Mouse (Mus musculus): ENCODE measurements around the gene Rgs7bp. TPM values are rescaled to one million over a fixed set of nuclear protein-coding genes. Genes with fewer than 3 reads are reported as not detected.

Rgs7bp gene
- polyA plus RNA-seq, 1 experiment from 2014 or later = 1.6 TPM

- no peak overlapping the region for H3K27ac ChIP-seq (ENCODE audit: low read depth, low read length)
- H3K9me3 ChIP-seq (ENCODE audit: control insufficient read depth, low read length) = no peaks in the 10 kb centered on the region
- no peak overlapping the region; the same call in 1 of the 2 replicates for H3K4me2 ChIP-seq (replicated peaks; ENCODE audit: low read depth, low read length)
- H3K9ac ChIP-seq (ENCODE audit: low read depth, low read length) = no peak overlapping the region
- no peaks in the 10 kb centered on the region; the same call in 1 of the 2 replicates for H3K4me1 ChIP-seq (replicated peaks; ENCODE audit: control insufficient read depth, insufficient read depth, low read length)
- H3K27me3 ChIP-seq (ENCODE audit: control insufficient read depth, insufficient read depth, low read length) = no peaks in the 10 kb centered on the region; the same call in 1 of the 2 replicates
- ATAC-seq (ENCODE audit: low FRiP score) (no peak), DNase-seq (ENCODE audit: low spot score) (peak; percentile 30)
- whole genome bisulfite sequencing = 23% methylated on average over 5 of the region's 5 CpGs
- peak overlapping the region; percentile 70; the same call in 1 of the 2 replicates for H3K4me3 ChIP-seq (ENCODE audit: low read depth, low read length)
- H3K36me3 ChIP-seq (ENCODE audit: control insufficient read depth, insufficient read depth, low read length) = no peaks in the 10 kb centered on the region
Measured at GRCm38 (mm10) chr13:105055374-105055773, 644 bp upstream of the Rgs7bp start.

GRCm38 (mm10) chr13:105054941-105055309, 195 bp upstream of the Rgs7bp start:
- DNase-seq (ENCODE audit: low spot score) (no peak), ATAC-seq (ENCODE audit: low FRiP score) (peak; percentile 50)
- H3K36me3 ChIP-seq (ENCODE audit: control insufficient read depth, insufficient read depth, low read length) = no peaks in the 10 kb centered on the region
- peak overlapping the region; percentile 77; the same call in 1 of the 2 replicates for H3K9ac ChIP-seq (ENCODE audit: low read depth, low read length)
- peak overlapping the region; percentile 74 for H3K4me2 ChIP-seq (replicated peaks; ENCODE audit: low read depth, low read length)
- peak overlapping the region; percentile 70 for H3K4me3 ChIP-seq (ENCODE audit: low read depth, low read length)
- H3K27me3 ChIP-seq (ENCODE audit: control insufficient read depth, insufficient read depth, low read length) = no peaks in the 10 kb centered on the region; the same call in 1 of the 2 replicates
- no peaks in the 10 kb centered on the region for H3K9me3 ChIP-seq (ENCODE audit: control insufficient read depth, low read length)
- H3K27ac ChIP-seq (ENCODE audit: low read depth, low read length) = no peak overlapping the region
- WGBS = under 1% methylated on average over 8 of the region's 8 CpGs
- no peaks in the 10 kb centered on the region; the same call in 1 of the 2 replicates for H3K4me1 ChIP-seq (replicated peaks; ENCODE audit: control insufficient read depth, insufficient read depth, low read length)

GRCm38 (mm10) chr13:105053618-105054017, 1.1 kb downstream of the Rgs7bp start:
- Histone ChIP-seq H3K27ac (ENCODE audit: low read depth, low read length) (0 out of 2 replicates have a peak overlapping the region, but pooled peaks have one; percentile 62), H3K4me2 (replicated peaks; ENCODE audit: low read depth, low read length) (peak overlapping the region; percentile 74), H3K36me3 (ENCODE audit: control insufficient read depth, insufficient read depth, low read length) (no peaks in the 10 kb centered on the region), H3K9ac (ENCODE audit: low read depth, low read length) (peak overlapping the region; percentile 77), H3K27me3 (ENCODE audit: control insufficient read depth, insufficient read depth, low read length) (no peaks in the 10 kb centered on the region; the same call in 1 of the 2 replicates), H3K9me3 (ENCODE audit: control insufficient read depth, low read length) (no peaks in the 10 kb centered on the region), H3K4me1 (replicated peaks; ENCODE audit: control insufficient read depth, insufficient read depth, low read length) (no peaks in the 10 kb centered on the region; the same call in 1 of the 2 replicates), H3K4me3 (ENCODE audit: low read depth, low read length) (peak overlapping the region; percentile 70)
- DNase-seq (ENCODE audit: low spot score) (peak; percentile 42), ATAC-seq (ENCODE audit: low FRiP score) (peak; percentile 23)
- WGBS = 2% methylated on average over 12 of the region's 12 CpGs

- H3K36me3 ChIP-seq (ENCODE audit: control insufficient read depth, insufficient read depth, low read length) = no peaks in the 10 kb centered on the region
- H3K27ac ChIP-seq (ENCODE audit: low read depth, low read length) = no peak overlapping the region
- no peaks in the 10 kb centered on the region; the same call in 1 of the 2 replicates for H3K4me1 ChIP-seq (replicated peaks; ENCODE audit: control insufficient read depth, insufficient read depth, low read length)
- no peak for DNase-seq (ENCODE audit: low spot score)
- H3K4me2 ChIP-seq (replicated peaks; ENCODE audit: low read depth, low read length) = no peak overlapping the region
- H3K27me3 ChIP-seq (ENCODE audit: control insufficient read depth, insufficient read depth, low read length) = no peaks in the 10 kb centered on the region; the same call in 1 of the 2 replicates
- WGBS = 53% methylated on average over 6 of the region's 6 CpGs
- H3K9ac ChIP-seq (ENCODE audit: low read depth, low read length) = no peak overlapping the region
- ATAC-seq (ENCODE audit: low FRiP score) = no peak
- H3K4me3 ChIP-seq (ENCODE audit: low read depth, low read length) = no peak overlapping the region
- no peaks in the 10 kb centered on the region for H3K9me3 ChIP-seq (ENCODE audit: control insufficient read depth, low read length)
Measured at GRCm38 (mm10) chr13:105051432-105051831, 3.3 kb downstream of the Rgs7bp start.

- no peaks in the 10 kb centered on the region for H3K4me1 ChIP-seq (replicated peaks; ENCODE audit: control insufficient read depth, insufficient read depth, low read length)
- 87% methylated on average over 8 of the region's 8 CpGs for WGBS
Measured at GRCm38 (mm10) chr13:105048662-105049061, 6.1 kb downstream of the Rgs7bp start.

GRCm38 (mm10) chr13:105047377-105047776, 7.4 kb downstream of the Rgs7bp start:
- DNase-seq (ENCODE audit: low spot score) (no peak), ATAC-seq (ENCODE audit: low FRiP score) (no peak)

More at GRCm38 (mm10) chr13:105048662-105049061, 6.1 kb downstream of the Rgs7bp start:
- no peaks in the 10 kb centered on the region for H3K36me3 ChIP-seq (ENCODE audit: control insufficient read depth, insufficient read depth, low read length)
- no peak overlapping the region for H3K27ac ChIP-seq (ENCODE audit: low read depth, low read length)
- ATAC-seq (ENCODE audit: low FRiP score) (no peak), DNase-seq (ENCODE audit: low spot score) (no peak)
- H3K4me3 ChIP-seq (ENCODE audit: low read depth, low read length) = no peak overlapping the region
- no peaks in the 10 kb centered on the region for H3K9me3 ChIP-seq (ENCODE audit: control insufficient read depth, low read length)
- H3K9ac ChIP-seq (ENCODE audit: low read depth, low read length) = no peak overlapping the region
- H3K27me3 ChIP-seq (ENCODE audit: control insufficient read depth, insufficient read depth, low read length) = no peaks in the 10 kb centered on the region; the same call in 1 of the 2 replicates
- no peak overlapping the region for H3K4me2 ChIP-seq (replicated peaks; ENCODE audit: low read depth, low read length)

GRCm38 (mm10) chr13:105043882-105044281, 10.8 kb downstream of the Rgs7bp start:
- H3K9ac ChIP-seq (ENCODE audit: low read depth, low read length) = no peak overlapping the region
- no peak overlapping the region for H3K4me2 ChIP-seq (replicated peaks; ENCODE audit: low read depth, low read length)
- H3K27ac ChIP-seq (ENCODE audit: low read depth, low read length) = no peak overlapping the region
- no peaks in the 10 kb centered on the region for H3K9me3 ChIP-seq (ENCODE audit: control insufficient read depth, low read length)
- H3K27me3 ChIP-seq (ENCODE audit: control insufficient read depth, insufficient read depth, low read length) = no peaks in the 10 kb centered on the region
- H3K4me1 ChIP-seq (replicated peaks; ENCODE audit: control insufficient read depth, insufficient read depth, low read length) = no peaks in the 10 kb centered on the region
- no peak overlapping the region for H3K4me3 ChIP-seq (ENCODE audit: low read depth, low read length)
- WGBS = 68% methylated on average over 3 of the region's 3 CpGs
- no peak for ATAC-seq (ENCODE audit: low FRiP score)
- no peak for DNase-seq (ENCODE audit: low spot score)
- no peaks in the 10 kb centered on the region for H3K36me3 ChIP-seq (ENCODE audit: control insufficient read depth, insufficient read depth, low read length)

More at GRCm38 (mm10) chr13:105047377-105047776, 7.4 kb downstream of the Rgs7bp start:
- Histone ChIP-seq H3K27me3 (ENCODE audit: control insufficient read depth, insufficient read depth, low read length) (no peaks in the 10 kb centered on the region), H3K27ac (ENCODE audit: low read depth, low read length) (no peak overlapping the region), H3K9ac (ENCODE audit: low read depth, low read length) (no peak overlapping the region), H3K4me2 (replicated peaks; ENCODE audit: low read depth, low read length) (no peak overlapping the region), H3K36me3 (ENCODE audit: control insufficient read depth, insufficient read depth, low read length) (no peaks in the 10 kb centered on the region), H3K4me1 (replicated peaks; ENCODE audit: control insufficient read depth, insufficient read depth, low read length) (no peaks in the 10 kb centered on the region), H3K9me3 (ENCODE audit: control insufficient read depth, low read length) (no peaks in the 10 kb centered on the region), H3K4me3 (ENCODE audit: low read depth, low read length) (no peak overlapping the region)
- WGBS = 69% methylated on average over 9 of the region's 9 CpGs

GRCm38 (mm10) chr13:105038334-105038733, 16.4 kb downstream of the Rgs7bp start:
- H3K4me1 ChIP-seq (replicated peaks; ENCODE audit: control insufficient read depth, insufficient read depth, low read length) = no peaks in the 10 kb centered on the region

GRCm38 (mm10) chr13:105037816-105038215, 16.9 kb downstream of the Rgs7bp start:
- DNase-seq (ENCODE audit: low spot score) (no peak), ATAC-seq (ENCODE audit: low FRiP score) (no peak)
- no peaks in the 10 kb centered on the region for H3K36me3 ChIP-seq (ENCODE audit: control insufficient read depth, insufficient read depth, low read length)
- H3K27me3 ChIP-seq (ENCODE audit: control insufficient read depth, insufficient read depth, low read length) = no peaks in the 10 kb centered on the region
- 89% methylated on average over 12 of the region's 12 CpGs for WGBS
- H3K4me3 ChIP-seq (ENCODE audit: low read depth, low read length) = no peak overlapping the region
- no peaks in the 10 kb centered on the region for H3K4me1 ChIP-seq (replicated peaks; ENCODE audit: control insufficient read depth, insufficient read depth, low read length)
- H3K9me3 ChIP-seq (ENCODE audit: control insufficient read depth, low read length) = no peaks in the 10 kb centered on the region
- no peak overlapping the region for H3K27ac ChIP-seq (ENCODE audit: low read depth, low read length)
- H3K9ac ChIP-seq (ENCODE audit: low read depth, low read length) = no peak overlapping the region
- H3K4me2 ChIP-seq (replicated peaks; ENCODE audit: low read depth, low read length) = no peak overlapping the region

More at GRCm38 (mm10) chr13:105038334-105038733, 16.4 kb downstream of the Rgs7bp start:
- DNase-seq (ENCODE audit: low spot score) (no peak), ATAC-seq (ENCODE audit: low FRiP score) (no peak)
- Histone ChIP-seq H3K9me3 (ENCODE audit: control insufficient read depth, low read length) (no peaks in the 10 kb centered on the region), H3K4me2 (replicated peaks; ENCODE audit: low read depth, low read length) (no peak overlapping the region), H3K36me3 (ENCODE audit: control insufficient read depth, insufficient read depth, low read length) (no peaks in the 10 kb centered on the region), H3K27me3 (ENCODE audit: control insufficient read depth, insufficient read depth, low read length) (no peaks in the 10 kb centered on the region), H3K9ac (ENCODE audit: low read depth, low read length) (no peak overlapping the region), H3K27ac (ENCODE audit: low read depth, low read length) (no peak overlapping the region), H3K4me3 (ENCODE audit: low read depth, low read length) (no peak overlapping the region)
- 74% methylated on average over 5 of the region's 5 CpGs for WGBS

All from hindbrain, embryonic 11.5 days (tissue).